Mouse (Mus musculus): Measurements from ENCODE around the gene Wdr31. TPM values are rescaled to one million over a fixed set of nuclear protein-coding genes. Genes with fewer than 3 reads are reported as not detected.

Gene Wdr31
- polyA plus RNA-seq (2012; rRNA removed; ENCODE audit: low replicate concordance), result 0.49 and 4.7 TPM in 2 replicates

GRCm38 (mm10) chr4:62470598-62471051 lies at the start of gene Wdr31:
Wdr31 (minus strand) TSS chr4:62470896.

GRCm38 (mm10) chr4:62519849-62520233 lies 49.1 kb upstream of the Wdr31 start, which contains the start of gene Alad:
Alad (minus strand) TSS chr4:62519918.

GRCm38 (mm10) chr4:62503374-62503970 lies 32.8 kb upstream of the Wdr31 start, which contains the start of gene Hdhd3:
Hdhd3 (minus strand) TSS chr4:62503467.

GRCm38 (mm10) chr4:62479937-62480708 lies 9.4 kb upstream of the Wdr31 start, which contains the start of gene Bspry:
Bspry (plus strand) TSS chr4:62480053.

GRCm38 (mm10) chr4:62435081-62435480 lies 35.6 kb downstream of the Wdr31 start, which contains the start of gene Rnf183:
Rnf183 (minus strand) TSS chr4:62435252.

GRCm38 (mm10) chr4:62408601-62409282 lies 62.0 kb downstream of the Wdr31 start, which contains the start of the genes Cdc26 and Prpf4:
Cdc26 (minus strand) TSS chr4:62408642.
Prpf4 (plus strand) TSS chr4:62408797.

Other genes with a start within 250 kb of the Wdr31 start
- 0.37 and 1.2 TPM in 2 replicates for gene Zfp37, start 239.8 kb downstream of the Wdr31 start, polyA plus RNA-seq (2012; rRNA removed; ENCODE audit: low replicate concordance)
- 31.4 and 41.4 TPM in 2 replicates for gene Slc31a2, start 208.3 kb downstream of the Wdr31 start, polyA plus RNA-seq (2012; rRNA removed; ENCODE audit: low replicate concordance)
- 31.5 and 38.2 TPM in 2 replicates for gene Fkbp15, start 110.3 kb downstream of the Wdr31 start, polyA plus RNA-seq (2012; rRNA removed; ENCODE audit: low replicate concordance)
- 26.8 and 31.4 TPM in 2 replicates for gene Slc31a1, start 110.2 kb downstream of the Wdr31 start, polyA plus RNA-seq (2012; rRNA removed; ENCODE audit: low replicate concordance)
- gene Cdc26, start 62.3 kb downstream of the Wdr31 start, polyA plus RNA-seq (2012; rRNA removed; ENCODE audit: low replicate concordance), result 31.6 and 47.6 TPM in 2 replicates
- gene Prpf4, start 62.1 kb downstream of the Wdr31 start, polyA plus RNA-seq (2012; rRNA removed; ENCODE audit: low replicate concordance), result 9.7 and 17.8 TPM in 2 replicates
- gene Rnf183, start 35.6 kb downstream of the Wdr31 start, polyA plus RNA-seq (2012; rRNA removed; ENCODE audit: low replicate concordance), result 0.33 and 4.0 TPM in 2 replicates
- gene Bspry, start 9.2 kb upstream of the Wdr31 start, polyA plus RNA-seq (2012; rRNA removed; ENCODE audit: low replicate concordance), result 0.34 and 45.2 TPM in 2 replicates
- gene Hdhd3, start 32.6 kb upstream of the Wdr31 start, polyA plus RNA-seq (2012; rRNA removed; ENCODE audit: low replicate concordance), result 11.7 and 28.9 TPM in 2 replicates
- gene Alad, start 49.0 kb upstream of the Wdr31 start, polyA plus RNA-seq (2012; rRNA removed; ENCODE audit: low replicate concordance), result 116 and 202 TPM in 2 replicates
- gene Pole3, start 54.2 kb upstream of the Wdr31 start, polyA plus RNA-seq (2012; rRNA removed; ENCODE audit: low replicate concordance), result 22.1 and 23.5 TPM in 2 replicates
- gene 4933430I17Rik, start 54.5 kb upstream of the Wdr31 start, polyA plus RNA-seq (2012; rRNA removed; ENCODE audit: low replicate concordance), result 0.06 and 0.14 TPM in 2 replicates
- gene Rgs3, start 89.0 kb upstream of the Wdr31 start, polyA plus RNA-seq (2012; rRNA removed; ENCODE audit: low replicate concordance), result 89.0 and 120 TPM in 2 replicates

Measured in subcutaneous adipose tissue, adult 2 months (tissue).